Mouse (Mus musculus) heart, postnatal 25 days (tissue): ENCODE results near the gene Sgsh. TPM values are rescaled to one million over a fixed set of nuclear protein-coding genes. Genes with fewer than 3 reads are reported as not detected.
"Not testable (repeated sequence)": the region's sequence is repeated elsewhere in the genome, so short reads cannot be mapped to it uniquely, and the experiment has no call there.

Experiments used
- DNase-seq: peaks from one replicate; pipeline ENCODE4 v3.0.0; 2022; ENCODE audit warnings: low spot score
- intact Hi-C: fragments of 180-260 bp; cut with DNase I; formaldehyde crosslinking; loops from one replicate; pipeline ENCODE4 v1.15.1; 2025
- total RNA-seq, 2 experiments: library from RNA; stranded (reverse); gene quantifications; 2 replicates each; pipeline ENCODE4 v1.2.3; 2021

The Sgsh gene
- total RNA-seq: 1 to 10 TPM; 4.8 to 5.1 TPM

GRCm38 (mm10) chr11:119355443-119356385 is at the start of gene Sgsh, which contains the start of gene Slc26a11:
Sgsh (minus strand) TSS chr11:119355536.
Slc26a11 (plus strand) TSS chr11:119355557.
- intact Hi-C loops: loop anchor here (5.0 kb wide), 1 partner anchor 37 kb away; the partner anchor contains the start of gene Rnf213
- DNase-seq: peak; percentile 82

DNA sequence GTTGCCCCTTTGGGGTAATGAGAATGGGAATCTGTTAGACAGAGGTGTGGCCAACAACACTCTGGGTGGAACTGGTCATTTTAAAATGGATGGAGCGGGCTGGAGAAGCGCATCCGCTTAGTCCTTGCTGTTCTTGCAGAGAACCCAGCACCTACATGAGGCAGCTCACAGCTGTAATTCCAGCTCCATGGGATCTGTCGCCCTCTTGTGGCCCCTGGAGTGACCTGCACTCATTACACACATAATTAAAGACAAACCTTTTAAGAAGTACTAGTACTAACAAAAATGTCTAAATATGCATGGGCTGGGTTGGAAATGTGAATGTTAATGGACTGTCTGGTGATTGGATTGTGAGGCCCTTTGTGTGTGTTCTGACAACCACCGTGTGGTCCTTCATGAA is 49.3 kb upstream of the Sgsh start:
- no peak for DNase-seq
- intact Hi-C loops: loop anchor here (2.0 to 5.0 kb wide), 2 partner anchors 42 to 64 kb away; no protein-coding TSS in a partner anchor

- intact Hi-C loops: loop anchor here (5.0 kb wide), 1 partner anchor 40 kb away; no protein-coding TSS in a partner anchor
- DNase-seq: no peak
Observed at GRCm38 (mm10) chr11:119402501-119403160, 47.3 kb upstream of the Sgsh start.

DNA sequence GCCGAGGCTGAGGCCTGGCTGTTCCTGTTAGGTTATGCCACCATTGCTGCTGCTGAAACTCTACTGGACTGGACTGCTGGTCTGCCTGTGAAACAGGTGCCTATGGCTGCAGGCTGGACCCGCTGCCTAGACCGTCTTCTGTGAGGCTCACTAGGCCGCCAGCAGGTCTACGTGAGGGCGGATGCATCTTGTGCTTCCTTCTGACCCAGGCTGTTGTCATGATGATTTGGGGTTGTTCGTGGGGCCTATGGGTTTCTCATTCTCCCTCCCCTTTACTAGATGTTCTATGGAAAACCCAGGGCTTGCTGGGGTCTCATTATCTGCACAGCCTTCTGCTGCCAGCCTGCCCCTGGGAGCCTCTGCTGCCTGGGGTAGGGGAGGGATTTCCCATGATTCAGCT is 41.1 kb upstream of the Sgsh start:
- intact Hi-C loops: no loop called here
- no peak for DNase-seq

- DNase-seq: no peak
- intact Hi-C loops: no loop called here
Observed at GRCm38 (mm10) chr11:119395931-119396330, 40.6 kb upstream of the Sgsh start.

- no peak for DNase-seq
- intact Hi-C loops: no loop called here
Observed at GRCm38 (mm10) chr11:119395394-119395793, 40.1 kb upstream of the Sgsh start.

DNA sequence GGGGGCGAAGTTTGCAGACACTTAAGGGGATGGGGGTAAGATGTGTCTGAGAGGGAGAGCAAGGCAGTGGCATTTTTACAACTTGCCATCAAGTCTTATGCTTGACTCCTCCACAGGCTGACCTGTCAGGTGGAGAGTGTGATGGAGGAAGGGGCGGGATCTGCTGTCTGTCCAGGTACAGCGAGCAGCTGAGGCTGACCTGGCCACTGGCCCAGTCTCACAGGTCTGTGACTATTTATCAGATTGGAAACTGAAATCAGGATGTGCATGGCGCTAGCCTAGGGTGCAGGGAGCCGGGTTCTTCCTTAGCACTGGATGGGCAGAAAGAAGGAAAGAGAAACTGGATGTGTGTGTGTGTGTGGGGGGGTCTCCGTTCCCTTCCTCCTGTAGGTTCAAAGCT is 38.9 kb upstream of the Sgsh start:
- intact Hi-C loops: loop anchor here (5.0 kb wide), 1 partner anchor 37 kb away; the partner anchor contains the start of genes Sgsh and Slc26a11
- DNase-seq: no peak

DNA sequence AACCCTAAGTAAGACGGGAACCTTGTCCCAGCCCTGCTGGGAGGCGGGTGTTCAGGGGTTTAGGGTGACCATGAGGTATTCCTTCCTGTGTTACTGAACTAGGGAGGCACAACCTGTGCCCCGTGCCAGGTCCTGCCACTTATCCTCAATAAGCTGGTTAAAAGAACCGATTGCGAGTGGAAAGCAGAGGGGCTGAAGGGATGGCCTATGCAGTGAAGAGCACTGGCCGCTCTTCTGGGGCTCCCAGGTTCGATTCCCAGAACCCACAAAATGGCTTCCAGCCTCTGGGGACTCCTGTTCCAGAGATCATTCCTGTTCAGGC is 38.1 kb upstream of the Sgsh start:
- no peak for DNase-seq
- intact Hi-C loops: loop anchor here (5.0 kb wide), 1 partner anchor 36 kb away; the partner anchor contains the start of genes Sgsh and Slc26a11

- intact Hi-C loops: loop anchor here (5.0 kb wide), 1 partner anchor 36 kb away; the partner anchor contains the start of genes Sgsh and Slc26a11
- peak; percentile 59 for DNase-seq
Observed at GRCm38 (mm10) chr11:119392800-119393482, 37.6 kb upstream of the Sgsh start, which contains the start of gene Rnf213. Rnf213 (plus strand) TSS chr11:119393100.

- peak; percentile 50 for DNase-seq
- intact Hi-C loops: loop anchor here (5.0 kb wide), 1 partner anchor 35 kb away; the partner anchor contains the start of genes Sgsh and Slc26a11
Observed at GRCm38 (mm10) chr11:119392001-119392614, 36.8 kb upstream of the Sgsh start.

DNA sequence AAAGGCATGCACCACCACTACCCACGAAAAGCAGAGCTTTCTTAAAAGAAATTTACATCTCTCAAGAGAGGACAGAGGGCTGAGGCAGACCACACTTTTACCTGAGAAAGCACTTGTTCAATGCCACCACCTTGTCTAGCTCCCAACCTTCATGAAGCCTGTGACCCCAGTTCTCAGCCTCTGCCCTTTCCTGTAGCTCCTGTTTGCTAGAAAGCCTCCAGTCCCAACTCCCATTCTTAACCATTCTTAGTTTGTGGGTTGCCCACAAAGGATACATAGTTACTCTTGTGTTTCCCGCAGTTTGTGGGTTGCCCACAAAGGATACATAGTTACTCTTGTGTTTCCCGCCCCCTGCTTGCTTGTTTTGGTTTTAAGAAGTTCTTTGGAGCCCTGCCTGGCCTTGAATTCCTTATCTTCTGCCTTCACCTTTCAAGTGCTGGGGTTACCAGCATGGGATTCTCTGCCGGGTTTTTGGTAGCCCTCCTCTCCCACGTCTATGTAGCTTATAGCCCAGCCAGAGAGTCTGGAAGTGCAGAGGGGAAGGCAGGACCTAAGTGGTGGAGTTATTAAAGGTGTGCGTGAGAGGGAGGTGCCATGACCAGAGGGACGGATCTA is 36.2 kb upstream of the Sgsh start:
- no peak for DNase-seq

GRCm38 (mm10) chr11:119390271-119391231 is 35.2 kb upstream of the Sgsh start:
- intact Hi-C loops: loop anchor here (5.0 kb wide), 1 partner anchor 33 kb away; the partner anchor contains the start of genes Sgsh and Slc26a11
- peak; percentile 65 for DNase-seq

More for the DNA sequence above, 36.2 kb upstream of the Sgsh start:
- intact Hi-C loops: loop anchor here (5.0 kb wide), 1 partner anchor 34 kb away; the partner anchor contains the start of genes Sgsh and Slc26a11

- intact Hi-C loops: loop anchor here (5.0 kb wide), 1 partner anchor 33 kb away; the partner anchor contains the start of genes Sgsh and Slc26a11
Observed at GRCm38 (mm10) chr11:119389851-119390270, 34.5 kb upstream of the Sgsh start.

GRCm38 (mm10) chr11:119387273-119387672 is 31.9 kb upstream of the Sgsh start:
- DNase-seq, intact Hi-C loops: not testable (repeated sequence)

More at GRCm38 (mm10) chr11:119389851-119390270, 34.5 kb upstream of the Sgsh start:
- peak; percentile 60 for DNase-seq

GRCm38 (mm10) chr11:119386306-119386705 is 31.0 kb upstream of the Sgsh start:
- no peak for DNase-seq
- intact Hi-C loops: no loop called here

DNA sequence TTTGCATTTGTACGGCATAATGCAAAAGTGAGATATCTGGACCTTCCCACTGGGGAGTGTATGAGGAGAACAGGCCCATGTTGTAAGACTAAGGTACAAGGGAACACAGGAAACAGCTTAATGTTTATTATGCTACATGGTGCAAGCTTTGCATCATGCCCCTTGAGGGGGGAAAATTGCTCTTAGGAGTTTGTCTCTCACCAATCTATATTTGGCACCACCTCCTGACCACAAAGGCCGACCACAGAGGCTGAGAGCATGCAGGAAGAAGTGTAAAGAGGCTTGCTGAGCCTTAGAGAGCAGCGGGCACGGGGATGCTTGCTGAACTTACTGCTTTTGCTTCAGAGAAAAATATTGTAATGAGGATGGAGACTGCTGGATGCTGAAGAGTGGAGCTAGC is 29.6 kb upstream of the Sgsh start:
- intact Hi-C loops: no loop called here
- DNase-seq: no peak

- intact Hi-C loops: no loop called here
- DNase-seq: no peak
Observed at GRCm38 (mm10) chr11:119382338-119382850, 27.1 kb upstream of the Sgsh start.
